Mouse (Mus musculus) stomach, embryonic 14.5 days (tissue): ENCODE measurements around the gene Mttp. TPM values are rescaled to one million over a fixed set of nuclear protein-coding genes. Genes with fewer than 3 reads are reported as not detected.
A peak's percentile ranks its signal among the peaks of the same experiment; 100 is the strongest.

Experiments
- ATAC-seq: fragments of 200-750 bp; cut with Nextera tagmentation; 2 replicates; pipeline ENCODE4 v1.8.0; 2017; ENCODE audit warnings: low read depth, moderate TSS enrichment; ENCODE audit not compliant: insufficient number of reproducible peaks, insufficient read depth, low FRiP score
- H3K27ac ChIP-seq: fragments of 300-500 bp; sonication (generic); 2 replicates; pipeline ENCODE4 v1.5.1; 2014; ENCODE audit warnings: mild to moderate bottlenecking, low read length, moderate library complexity, mixed read lengths
- H3K27me3 ChIP-seq: fragments of 300-500 bp; sonication (generic); 2 replicates; pipeline ENCODE4 v1.6.1; 2014; ENCODE audit warnings: low read length, control low read depth, mixed read lengths; ENCODE audit not compliant: control insufficient read depth, insufficient read depth
- H3K36me3 ChIP-seq: fragments of 300-500 bp; sonication (generic); 2 replicates; pipeline ENCODE4 v1.6.1; 2014; ENCODE audit warnings: mild to moderate bottlenecking, control low read depth, low read length, moderate library complexity, mixed read lengths; ENCODE audit not compliant: control insufficient read depth, insufficient read depth
- H3K4me1 ChIP-seq: fragments of 300-500 bp; sonication (generic); 2 replicates; pipeline ENCODE4 v1.6.1; 2014; ENCODE audit warnings: low read length, control low read depth, mixed read lengths; ENCODE audit not compliant: control insufficient read depth, insufficient read depth
- H3K4me2 ChIP-seq: fragments of 300-500 bp; sonication (generic); replicated peaks from 2 replicates; pipeline ENCODE4 v1.6.1; 2014; ENCODE audit warnings: low read depth, low read length, control low read depth
- H3K4me3 ChIP-seq: fragments of 300-500 bp; sonication (generic); 2 replicates; pipeline ENCODE4 v1.5.1; 2014; ENCODE audit warnings: low read depth, low read length, control low read depth
- H3K9ac ChIP-seq: fragments of 300-500 bp; sonication (generic); replicated peaks from 2 replicates; pipeline ENCODE4 v1.6.1; 2014; ENCODE audit warnings: low read depth, mild to moderate bottlenecking, control low read depth, low read length, moderate library complexity, mixed read lengths
- H3K9me3 ChIP-seq: fragments of 300-500 bp; sonication (generic); 2 replicates; pipeline ENCODE4 v1.6.1; 2016; ENCODE audit warnings: low read depth, low read length, control low read depth; ENCODE audit not compliant: control insufficient read depth
- WGBS: fragments of 180-500 bp; shearing (Covaris S2); extraction: QIAGEN DNeasy Blood & Tissue Kit; methylation state at CpG from one replicate; pipeline ENCODE4 v1.1.7; 2014; 5-methylcytosine and 5-hydroxymethylcytosine counted together
- polyA plus RNA-seq: library from polyadenylated mRNA; unstranded; fragments of >200 nt; fragmentation: Nextera tagmentation; extraction: Ambion mirVana; gene quantifications from 2 replicates; pipeline ENCODE4 v1.2.1, GENCODE M21; 2014

The Mttp gene
- 7.6 and 8.8 TPM in 2 replicates for polyA plus RNA-seq

- ATAC-seq: no peak
- Histone ChIP-seq H3K27ac (peak within 1 kb of the TSS; percentile 99), H3K36me3 (no peaks in the 10 kb centered on the region; the same call in 1 of the 2 replicates), H3K4me1 (no peaks in the 10 kb centered on the region), H3K9ac (peak within 1 kb of the TSS; percentile 57), H3K4me2 (peak within 1 kb of the TSS; percentile 80), H3K27me3 (no peaks in the 10 kb centered on the region), H3K9me3 (no peaks in the 10 kb centered on the region), H3K4me3 (peak within 1 kb of the TSS; percentile 55)
- 2% methylated on average over 8 of the region's 8 CpGs for WGBS
Measured at GRCm38 (mm10) chr3:138144642-138145171, at the start of gene Mttp. Gene Mttp (minus strand): TSS chr3:138144968.

GRCm38 (mm10) chr3:138193683-138194302 lies 49.0 kb upstream of the Mttp start, which contains the start of gene 4930579F01Rik:
Gene 4930579F01Rik (minus strand): TSS chr3:138193825.
- WGBS: 78% methylated on average over 15 of the region's 15 CpGs
- no peak within 1 kb of the TSS for H3K9ac ChIP-seq
- H3K4me3 ChIP-seq: no peak within 1 kb of the TSS
- H3K27ac ChIP-seq: no peak within 1 kb of the TSS
- no peaks in the 10 kb centered on the region for H3K36me3 ChIP-seq
- ATAC-seq: no peak
- H3K9me3 ChIP-seq: no peaks in the 10 kb centered on the region
- no peaks in the 10 kb centered on the region for H3K4me1 ChIP-seq
- no peaks in the 10 kb centered on the region for H3K27me3 ChIP-seq
- no peak within 1 kb of the TSS for H3K4me2 ChIP-seq

GRCm38 (mm10) chr3:138192260-138192659 lies 47.5 kb upstream of the Mttp start:
- Histone ChIP-seq H3K27ac (no peak overlapping the region), H3K9ac (no peak overlapping the region), H3K27me3 (no peaks in the 10 kb centered on the region), H3K4me1 (no peaks in the 10 kb centered on the region), H3K4me2 (no peak overlapping the region), H3K36me3 (no peaks in the 10 kb centered on the region), H3K4me3 (no peak overlapping the region), H3K9me3 (no peaks in the 10 kb centered on the region)
- no peak for ATAC-seq
- 71% methylated on average over 7 of the region's 7 CpGs for WGBS

GRCm38 (mm10) chr3:138185995-138186930 lies 41.5 kb upstream of the Mttp start:
- Histone ChIP-seq H3K9me3 (no peaks in the 10 kb centered on the region), H3K4me2 (no peak overlapping the region), H3K4me3 (no peak overlapping the region), H3K27ac (no peak overlapping the region), H3K27me3 (no peaks in the 10 kb centered on the region), H3K4me1 (no peaks in the 10 kb centered on the region), H3K36me3 (no peaks in the 10 kb centered on the region), H3K9ac (no peak overlapping the region)
- WGBS: 90% methylated on average over 26 of the region's 26 CpGs
- ATAC-seq: no peak

- H3K36me3 ChIP-seq: no peaks in the 10 kb centered on the region
- H3K27me3 ChIP-seq: no peaks in the 10 kb centered on the region
- H3K9ac ChIP-seq: no peak overlapping the region
- H3K9me3 ChIP-seq: no peaks in the 10 kb centered on the region
- H3K4me1 ChIP-seq: no peaks in the 10 kb centered on the region
- no peak overlapping the region for H3K27ac ChIP-seq
- 39% methylated on average over 4 of the region's 4 CpGs for WGBS
- no peak overlapping the region for H3K4me3 ChIP-seq
- no peak overlapping the region for H3K4me2 ChIP-seq
- no peak for ATAC-seq
Measured at GRCm38 (mm10) chr3:138185290-138185689, 40.5 kb upstream of the Mttp start.

DNA sequence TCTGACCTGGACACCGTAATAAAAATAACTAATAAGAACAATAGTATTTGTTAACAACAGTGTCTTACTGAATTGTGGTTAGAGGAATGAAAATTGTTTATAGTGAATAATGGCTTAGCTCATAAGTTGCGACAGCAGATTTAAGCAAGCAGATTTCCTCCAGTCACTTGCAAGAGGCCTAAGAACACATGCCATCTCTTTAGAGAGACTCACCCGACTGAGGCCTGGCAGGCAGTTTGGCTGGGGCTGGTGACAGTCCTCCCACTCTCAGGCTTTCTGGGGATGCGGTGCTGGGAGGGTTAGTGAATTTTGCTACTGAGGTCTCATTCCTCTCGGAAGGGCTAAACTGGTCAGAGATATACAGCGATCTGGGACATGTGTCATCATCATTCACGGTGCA lies 38.6 kb upstream of the Mttp start:
- Histone ChIP-seq H3K4me1 (no peaks in the 10 kb centered on the region), H3K27me3 (no peaks in the 10 kb centered on the region), H3K9ac (no peak overlapping the region), H3K4me2 (no peak overlapping the region), H3K4me3 (no peak overlapping the region), H3K36me3 (no peaks in the 10 kb centered on the region), H3K27ac (no peak overlapping the region), H3K9me3 (no peaks in the 10 kb centered on the region)
- WGBS: 78% methylated on average over 7 of the region's 7 CpGs
- no peak for ATAC-seq

DNA sequence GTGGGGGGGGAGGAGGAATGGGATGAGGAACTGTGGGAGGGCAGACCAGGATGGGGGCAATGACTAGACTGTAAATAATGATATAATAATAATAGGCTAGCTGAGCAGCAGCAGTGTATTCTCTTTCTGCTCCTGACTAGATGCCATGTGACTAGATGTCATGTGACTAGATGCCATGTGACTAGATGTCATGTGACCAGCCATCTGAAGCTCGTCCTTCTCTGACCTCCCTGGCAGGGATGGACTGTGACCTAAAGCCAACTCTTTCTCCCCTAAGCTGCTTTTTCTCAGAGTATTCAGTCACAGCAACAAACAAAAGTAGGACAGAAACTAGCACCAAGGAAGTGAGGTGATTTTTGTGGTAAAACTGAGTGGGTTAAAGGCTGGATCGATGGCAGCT lies 37.3 kb upstream of the Mttp start:
- Histone ChIP-seq H3K27me3 (no peaks in the 10 kb centered on the region), H3K4me1 (no peaks in the 10 kb centered on the region), H3K4me2 (no peak overlapping the region), H3K27ac (no peak overlapping the region), H3K9me3 (no peaks in the 10 kb centered on the region), H3K9ac (no peak overlapping the region), H3K4me3 (no peak overlapping the region), H3K36me3 (no peaks in the 10 kb centered on the region)
- WGBS: 89% methylated on average over 2 of the region's 2 CpGs
- no peak for ATAC-seq

- H3K27me3 ChIP-seq: no peaks in the 10 kb centered on the region
- H3K9ac ChIP-seq: no peak overlapping the region
- H3K27ac ChIP-seq: no peak overlapping the region; the same call in 1 of the 2 replicates
- H3K4me1 ChIP-seq: peaks cover 5% of the 10 kb centered on the region; the same call in 1 of the 2 replicates
- H3K4me3 ChIP-seq: no peak overlapping the region
- no peaks in the 10 kb centered on the region for H3K9me3 ChIP-seq
- WGBS: 42% methylated on average over 6 of the region's 6 CpGs
- ATAC-seq: no peak
- no peak overlapping the region for H3K4me2 ChIP-seq
- H3K36me3 ChIP-seq: no peaks in the 10 kb centered on the region
Measured at GRCm38 (mm10) chr3:138175551-138175950, 30.8 kb upstream of the Mttp start.
